Mouse (Mus musculus) retina, embryonic 14.5 days (tissue): ENCODE data around the gene Mutyh.
"Not testable (repeated sequence)": the region's sequence is repeated elsewhere in the genome, so short reads cannot be mapped to it uniquely, and the experiment has no call there.

Experiments used
- DNase-seq: peaks from one replicate; pipeline ENCODE4 v3.0.0-alpha.2; 2015; ENCODE audit warnings: low spot score

The Mutyh gene

DNA sequence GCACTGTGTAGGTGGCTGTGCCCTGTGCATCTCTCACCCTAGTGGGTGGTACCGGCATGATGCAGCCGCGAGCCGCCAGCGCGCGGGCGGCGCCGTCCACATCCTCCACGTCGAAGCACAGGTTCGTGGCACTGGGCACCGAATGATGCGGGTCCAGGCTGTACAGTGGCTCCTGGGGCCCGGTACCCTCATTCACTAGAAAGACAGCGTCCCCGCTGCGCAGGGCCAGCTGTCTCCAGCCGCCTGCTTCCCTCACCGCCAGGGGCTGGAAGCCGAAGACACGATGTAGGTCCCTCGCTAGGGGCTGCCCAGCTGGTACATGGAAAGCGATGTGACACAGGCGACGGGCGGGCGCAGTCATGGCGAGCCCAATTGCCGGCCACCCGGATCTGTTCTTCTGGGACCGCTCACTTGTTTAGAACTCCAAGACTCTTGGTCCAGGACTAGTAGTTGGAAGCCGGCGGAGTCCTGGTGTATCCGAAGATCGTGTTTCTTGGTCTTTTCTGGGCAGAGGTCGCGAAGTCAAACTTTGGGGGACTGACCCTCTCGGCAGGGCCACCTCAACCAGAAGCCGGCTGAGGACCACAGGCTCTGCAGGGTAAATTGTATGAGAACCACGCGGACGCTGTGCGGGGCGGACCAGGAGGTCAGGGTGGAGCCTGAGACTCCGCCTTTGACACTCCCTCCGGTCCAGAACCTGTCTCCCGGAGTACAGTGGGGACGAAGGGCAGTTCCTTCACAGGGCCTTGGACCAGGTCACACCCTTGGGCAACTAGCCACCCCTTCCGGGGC lies 13.6 kb downstream of the Mutyh start:
- peak; percentile 75 for DNase-seq

DNA sequence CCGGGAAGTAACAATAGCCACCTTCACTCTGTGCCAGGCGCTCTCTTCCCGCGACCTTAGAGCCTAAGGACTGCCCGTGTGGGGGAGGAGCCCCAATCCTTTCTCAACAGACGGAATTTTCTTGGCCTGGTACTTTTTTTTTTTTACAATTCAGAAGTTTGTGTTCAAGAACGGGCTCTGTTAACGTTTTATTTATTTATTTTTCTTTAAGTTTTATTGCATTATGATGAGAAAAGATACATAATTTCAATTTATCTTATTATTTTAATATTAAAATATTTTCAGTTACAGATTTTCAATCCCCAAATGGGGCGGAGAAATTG lies 14.1 kb downstream of the Mutyh start, which contains the start of gene Hpdl:
Gene Hpdl, minus strand, starts transcription at position 14 of the 323 bp plus-strand sequence.
- DNase-seq: no peak

DNA sequence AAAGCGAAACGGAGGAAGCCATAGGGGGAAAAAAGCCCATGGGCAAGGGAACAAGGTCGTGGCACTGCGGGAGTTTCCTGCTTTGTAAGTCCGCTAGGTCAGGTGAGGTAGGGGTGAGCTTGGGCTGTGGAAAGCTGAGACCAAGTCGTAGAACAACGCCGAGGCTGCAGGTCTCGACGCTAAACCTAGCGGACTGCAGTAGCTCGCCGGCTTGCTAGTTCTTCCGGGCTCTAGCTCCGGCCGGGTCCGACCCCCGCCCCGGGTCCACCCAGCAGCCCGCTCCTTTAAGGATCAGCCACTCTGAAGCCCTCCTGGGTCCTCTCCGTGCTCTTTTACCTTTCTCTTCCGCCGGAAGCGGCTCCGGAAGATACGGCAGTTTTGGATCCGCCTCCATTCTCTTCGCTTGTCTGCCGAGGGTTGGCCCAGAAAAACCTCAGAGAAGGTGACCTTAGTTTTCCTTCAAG lies 17.1 kb downstream of the Mutyh start:
- DNase-seq: peak; percentile 72

DNA sequence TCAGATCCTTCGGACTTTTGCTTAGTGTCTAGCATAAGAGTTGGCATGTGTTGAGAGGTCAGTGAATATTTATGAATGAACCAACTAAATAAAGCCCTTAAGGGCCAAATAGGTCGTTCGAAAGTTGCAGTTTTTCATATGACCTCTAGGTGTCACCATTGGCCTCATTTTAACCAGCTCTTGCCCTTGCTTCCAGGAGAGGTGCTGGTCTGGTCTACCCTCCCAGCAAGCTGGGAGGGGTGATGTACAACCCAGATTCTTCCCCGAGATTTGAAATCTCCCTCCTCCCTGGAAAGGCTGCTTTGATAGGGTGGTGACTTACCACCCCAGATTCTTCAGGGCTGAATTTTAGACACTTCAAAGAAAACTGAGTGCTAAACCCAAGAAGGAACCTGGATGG lies 20.3 kb downstream of the Mutyh start:
- DNase-seq: peak; percentile 97

DNA sequence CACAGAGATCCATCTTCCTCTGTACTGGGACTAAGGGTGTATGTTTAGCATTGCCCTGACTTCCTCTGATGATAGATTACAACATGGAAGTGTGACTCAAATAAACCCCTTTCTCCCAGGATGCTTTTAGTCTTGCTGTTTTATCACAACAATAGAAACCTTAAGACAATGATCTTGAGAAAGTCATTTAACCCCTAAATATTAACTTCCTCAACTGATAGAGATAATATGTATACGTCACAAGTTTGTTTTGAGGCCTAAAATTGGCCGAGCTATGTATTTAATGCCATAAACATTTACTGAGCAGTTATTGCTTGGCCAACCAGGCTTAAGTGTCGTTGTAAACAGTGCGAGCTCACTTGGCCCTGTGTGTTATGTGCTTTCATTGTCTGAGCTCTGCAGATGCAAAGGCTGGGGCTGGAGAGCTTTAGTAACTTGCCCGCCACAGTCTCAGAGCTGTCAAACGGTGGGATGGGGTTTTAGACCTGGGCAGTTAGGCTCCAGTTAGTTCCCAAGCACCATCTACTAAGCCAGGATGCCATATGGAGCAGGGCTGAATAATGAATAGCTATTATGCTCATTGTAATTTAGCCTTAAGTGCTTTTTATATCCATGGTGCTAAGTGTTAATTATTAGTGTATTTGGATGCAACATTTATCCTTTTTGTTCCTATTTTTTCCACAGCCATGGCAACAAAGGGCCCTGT lies 22.0 kb downstream of the Mutyh start:
- peak; percentile 45 for DNase-seq

DNA sequence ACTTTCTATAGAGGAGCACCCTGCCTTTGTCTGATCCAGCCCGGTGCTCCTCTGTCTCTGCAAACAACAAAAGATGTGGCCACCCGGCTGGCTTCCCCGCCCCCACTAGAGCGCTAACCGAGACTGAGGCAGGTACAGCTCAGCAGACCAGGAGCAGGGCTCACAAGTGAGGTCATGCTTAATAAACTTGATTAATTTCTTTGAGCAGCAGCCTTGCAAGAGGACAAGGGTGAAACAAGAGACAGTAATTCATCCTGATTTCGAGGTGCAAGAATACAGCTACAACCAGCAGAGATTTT lies 22.5 kb downstream of the Mutyh start:
- DNase-seq: peak; percentile 67

DNA sequence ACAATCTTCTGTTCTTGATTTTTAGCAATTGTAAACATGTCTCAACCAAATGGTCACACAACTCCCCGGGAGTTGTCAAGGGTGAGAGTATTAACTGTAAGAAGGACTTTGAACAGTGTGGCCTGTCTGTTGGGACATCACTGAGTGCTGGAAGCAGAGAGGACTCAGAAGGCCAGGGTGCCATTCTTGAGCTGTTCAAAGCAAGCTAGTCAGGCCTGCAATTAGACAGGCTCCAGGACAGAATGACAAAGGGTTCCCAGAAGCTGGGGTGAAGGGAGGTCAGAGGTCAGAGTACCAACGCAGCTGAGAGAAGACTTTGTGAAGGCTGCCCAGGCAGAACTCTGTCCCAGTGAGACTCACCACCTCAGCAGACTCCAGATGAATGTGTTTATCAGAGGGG lies 31.5 kb downstream of the Mutyh start:
- DNase-seq: peak; percentile 50

DNA sequence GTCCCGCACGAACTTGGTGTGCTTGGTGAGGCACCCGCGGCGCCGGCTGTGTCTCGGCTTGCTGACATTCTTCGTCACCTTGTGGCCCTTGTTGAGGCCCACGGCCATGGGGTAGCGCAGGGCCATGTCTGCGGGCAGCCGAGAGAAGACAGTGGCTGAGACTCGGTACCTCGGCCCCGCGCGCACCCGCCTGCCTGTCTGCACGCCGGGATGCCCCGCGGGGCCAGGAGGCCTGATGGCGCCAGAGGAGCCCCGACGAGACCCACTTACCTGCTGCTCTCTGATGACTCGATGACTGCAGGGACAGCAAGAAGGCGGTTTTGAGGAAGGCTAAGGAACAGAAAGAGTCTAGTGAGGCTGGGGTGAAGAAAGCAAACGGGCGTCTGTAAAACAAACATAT lies 32.6 kb downstream of the Mutyh start:
- not testable (repeated sequence) for DNase-seq

DNA sequence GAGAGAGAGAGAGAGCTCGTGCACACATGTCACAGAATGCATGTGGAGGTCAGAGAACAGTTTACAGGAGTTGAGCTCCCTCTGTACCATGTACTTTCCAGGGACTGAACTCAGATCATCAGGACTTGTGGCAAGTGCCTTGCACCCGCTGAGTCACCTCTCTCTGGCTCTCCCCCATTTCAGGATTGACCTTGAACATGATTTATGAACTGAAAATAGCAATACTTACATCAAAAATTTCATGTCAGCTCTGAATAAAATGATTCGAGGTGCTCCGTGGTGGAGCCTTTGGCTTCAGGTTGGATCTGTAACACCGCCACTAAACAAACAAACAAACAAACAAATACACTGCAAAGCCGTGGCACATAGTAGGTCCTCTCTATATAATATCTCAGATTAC lies 33.3 kb downstream of the Mutyh start:
- no peak for DNase-seq

DNA sequence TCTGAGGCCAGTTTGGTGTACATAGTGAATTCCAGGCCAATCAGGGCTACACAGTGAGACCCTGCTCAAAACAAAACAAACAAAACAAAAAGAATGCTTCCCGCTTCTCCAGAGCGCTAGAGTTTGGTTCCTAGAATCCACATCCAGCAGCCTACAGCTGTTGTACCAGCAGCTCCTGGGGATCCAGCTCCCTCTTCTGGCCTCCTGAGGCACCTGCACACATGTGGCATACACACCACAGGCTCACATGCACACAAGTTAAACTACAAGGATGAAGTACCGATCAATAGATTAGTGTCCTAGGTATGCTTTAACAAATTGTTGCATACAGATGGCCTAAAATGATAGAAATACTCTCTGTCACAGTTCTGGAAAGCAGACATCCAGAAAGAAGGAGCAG lies 36.8 kb downstream of the Mutyh start:
- no peak for DNase-seq

DNA sequence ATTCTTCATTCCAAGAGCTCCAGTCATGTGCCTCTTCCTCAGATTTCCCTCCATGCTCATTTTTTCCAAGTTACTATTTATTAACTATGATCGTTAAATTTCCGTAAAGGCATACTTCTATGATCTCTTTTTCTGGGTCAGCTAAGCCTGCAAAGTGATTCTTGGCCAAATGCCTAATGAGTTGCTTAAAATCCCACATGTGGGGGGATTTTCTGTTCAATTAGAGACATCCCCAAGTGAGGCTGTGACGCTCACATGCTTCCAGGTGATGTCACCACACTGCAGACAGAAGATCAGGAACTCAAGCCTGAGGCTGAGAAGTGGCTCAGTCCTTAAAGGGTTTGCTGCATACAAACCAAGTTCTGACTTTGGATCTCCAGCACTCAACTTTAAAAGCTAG lies 42.4 kb downstream of the Mutyh start:
- no peak for DNase-seq

DNA sequence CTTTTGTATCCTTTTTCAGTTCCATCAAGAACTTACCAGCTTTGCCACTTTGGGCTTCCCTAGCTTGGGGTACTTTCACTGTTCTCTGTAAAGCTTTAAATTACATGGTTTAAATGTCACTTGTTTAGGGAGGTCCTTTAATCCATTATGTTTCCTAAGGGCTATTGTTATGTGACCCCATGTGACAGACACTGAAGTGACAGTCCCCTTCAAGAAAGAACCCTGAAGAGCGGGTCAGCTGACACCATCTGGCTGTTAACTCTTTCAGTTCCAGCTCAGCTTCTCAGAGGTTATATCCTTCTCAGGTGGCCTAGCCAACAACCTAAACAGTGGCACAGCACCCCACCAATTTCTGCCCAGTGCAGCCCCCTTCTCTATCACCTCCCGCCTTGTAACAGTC lies 46.8 kb downstream of the Mutyh start:
- DNase-seq: peak; percentile 69

DNA sequence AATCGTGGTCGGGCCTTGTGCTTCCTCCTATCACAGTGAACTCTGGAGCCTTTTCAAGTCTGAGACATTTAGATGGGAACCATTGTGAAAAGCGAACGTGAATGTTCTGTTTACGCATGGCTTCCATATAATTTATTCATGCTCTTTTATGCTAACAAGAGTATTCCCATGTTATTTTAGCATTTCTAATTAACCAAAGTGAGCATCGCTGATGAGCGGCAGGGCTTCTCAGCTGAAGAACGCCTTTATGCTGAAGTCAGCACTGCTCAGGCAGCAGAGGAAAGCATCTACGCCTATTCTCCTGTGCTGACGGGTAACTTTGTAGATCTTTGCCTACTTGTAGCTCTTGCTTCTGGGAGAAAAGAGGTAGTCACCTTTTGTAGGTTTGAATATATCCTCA lies 49.7 kb downstream of the Mutyh start:
- no peak for DNase-seq

DNA sequence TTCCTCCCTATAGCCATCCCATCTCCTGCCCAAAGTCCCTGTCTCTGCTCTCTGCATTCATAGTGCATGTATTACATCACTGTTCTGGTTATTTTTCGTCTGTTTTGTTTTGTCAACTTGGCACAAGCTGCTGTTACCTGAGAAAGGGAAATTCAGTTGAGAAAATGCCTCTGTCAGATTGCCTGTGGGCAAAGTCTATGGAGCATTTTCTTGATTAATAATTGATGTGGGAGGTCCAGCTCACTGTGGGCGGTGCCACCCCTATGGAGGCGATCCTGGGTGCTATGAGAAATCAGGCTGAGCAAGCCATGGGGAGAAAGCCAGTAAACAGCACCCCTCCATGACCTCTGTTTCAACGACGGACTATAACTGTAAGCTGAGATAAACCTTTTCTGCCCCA lies 52.2 kb downstream of the Mutyh start:
- DNase-seq: no peak

DNA sequence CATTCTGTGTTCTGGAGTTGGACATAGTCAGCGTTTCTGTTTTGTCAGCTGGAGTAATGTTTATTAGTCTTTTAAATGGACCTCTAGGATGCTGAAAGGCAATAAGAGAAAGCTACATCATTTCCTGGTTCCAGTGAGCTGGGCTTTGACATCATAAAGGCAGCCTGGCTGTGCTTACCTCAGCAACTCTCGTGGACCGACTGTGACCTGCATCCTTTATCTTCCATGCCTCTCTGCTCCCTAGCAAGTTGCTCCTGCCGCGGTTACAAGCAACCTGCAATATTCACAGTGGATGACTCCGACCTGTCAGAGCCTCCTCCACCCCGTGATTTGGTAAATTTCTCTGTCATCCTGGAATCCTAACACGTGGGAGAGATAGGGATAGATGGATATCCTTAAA lies 54.5 kb downstream of the Mutyh start:
- no peak for DNase-seq
